Mouse (Mus musculus) embryo, embryonic 11 days (tissue): ENCODE results near the gene Chst4.

ENCODE experiments used
- DNase-seq: peaks from one replicate; pipeline ENCODE4 v3.0.0-alpha.2; 2015

The Chst4 gene

DNA sequence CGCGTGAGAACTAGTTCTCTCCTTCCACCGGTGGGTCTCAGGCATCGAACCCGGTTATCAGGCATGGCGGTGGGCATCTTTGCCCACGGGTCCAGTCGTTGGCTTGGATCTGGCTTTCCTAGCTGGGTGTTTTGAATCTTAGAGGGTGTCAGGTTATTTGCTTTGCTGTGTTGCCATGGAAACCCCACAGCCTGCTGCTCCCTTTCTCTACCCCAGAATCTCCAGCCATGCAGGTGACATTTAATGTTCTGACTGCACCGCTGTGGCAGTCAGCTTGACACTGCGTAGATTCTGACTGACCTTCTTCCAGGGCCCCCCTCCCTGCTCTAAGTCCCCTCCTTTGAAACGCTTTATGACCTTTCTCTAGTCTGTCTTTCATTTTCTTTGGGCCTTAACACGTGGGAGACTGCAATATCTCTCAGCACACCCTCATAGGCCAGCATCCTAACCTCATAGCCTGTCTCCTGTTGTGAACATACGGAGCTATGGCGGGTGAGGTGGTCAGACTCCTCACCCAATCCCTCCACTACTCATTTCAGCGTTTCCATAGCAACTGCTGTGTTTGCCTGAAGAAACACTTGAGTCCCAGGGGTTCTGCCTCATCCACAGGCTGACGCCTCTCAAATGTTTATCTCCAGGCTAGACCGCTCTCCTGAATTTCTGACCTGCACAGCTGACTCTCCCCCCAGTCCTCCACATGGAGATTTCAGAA, 33.1 kb downstream of the Chst4 start:
- peak; percentile 19 for DNase-seq

DNA sequence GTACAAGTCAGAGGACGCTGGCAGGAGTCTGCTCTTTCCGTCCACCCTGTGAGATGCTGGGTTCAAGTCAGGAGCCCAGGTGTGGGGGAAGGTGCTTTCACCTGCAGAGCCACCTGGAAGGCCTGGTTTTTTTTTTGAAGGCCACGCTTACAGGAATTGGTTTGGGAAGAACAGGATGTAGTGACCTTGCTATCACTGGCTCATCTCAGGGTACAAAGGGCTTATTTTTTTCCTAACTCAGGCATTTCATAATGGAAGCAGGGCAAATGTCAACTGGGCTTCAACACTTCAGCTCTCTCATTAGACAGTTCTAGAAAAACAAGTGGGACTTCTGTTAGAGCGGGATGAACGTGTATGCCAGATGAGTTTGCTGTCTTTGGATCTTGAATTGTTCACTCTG, 35.2 kb downstream of the Chst4 start:
- no peak for DNase-seq

DNA sequence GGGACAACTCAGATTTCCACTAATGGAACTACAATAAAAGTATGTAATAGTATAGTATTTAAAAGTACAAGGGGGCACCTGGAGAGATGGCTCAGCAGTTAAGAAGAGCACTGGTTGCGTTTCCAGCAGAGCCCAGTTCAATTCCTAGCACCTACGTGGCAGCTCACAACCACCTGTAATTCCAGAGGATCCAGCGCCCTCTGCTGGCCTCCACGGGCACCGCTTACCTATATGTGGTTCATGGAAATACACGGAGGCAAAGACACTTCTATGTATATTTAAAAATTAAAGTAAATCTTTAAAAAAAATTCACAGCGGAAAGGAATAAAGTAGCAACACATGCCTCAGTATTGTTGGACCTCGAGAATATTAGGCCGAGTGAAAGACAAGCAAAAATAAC, 36.6 kb downstream of the Chst4 start:
- DNase-seq = peak; percentile 43

DNA sequence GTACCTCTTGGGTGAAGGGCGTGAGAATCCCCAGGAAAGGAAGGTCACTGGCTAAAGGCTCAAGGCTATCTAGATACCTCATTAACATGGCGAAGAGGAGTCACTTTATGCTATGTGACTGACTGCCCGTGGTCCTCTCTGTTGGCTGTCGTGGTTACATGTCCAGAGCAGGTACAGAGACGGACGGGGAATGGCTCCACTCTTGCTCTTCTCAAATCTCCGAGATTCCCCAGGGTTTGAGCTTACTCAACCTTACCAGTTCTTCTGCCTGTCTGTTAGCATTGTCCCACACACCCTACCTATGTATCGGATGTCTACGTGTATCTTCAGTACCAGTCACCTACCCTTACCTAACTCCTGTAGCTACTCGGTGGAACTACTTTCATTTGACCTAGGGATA, 39.6 kb downstream of the Chst4 start:
- no peak for DNase-seq

DNA sequence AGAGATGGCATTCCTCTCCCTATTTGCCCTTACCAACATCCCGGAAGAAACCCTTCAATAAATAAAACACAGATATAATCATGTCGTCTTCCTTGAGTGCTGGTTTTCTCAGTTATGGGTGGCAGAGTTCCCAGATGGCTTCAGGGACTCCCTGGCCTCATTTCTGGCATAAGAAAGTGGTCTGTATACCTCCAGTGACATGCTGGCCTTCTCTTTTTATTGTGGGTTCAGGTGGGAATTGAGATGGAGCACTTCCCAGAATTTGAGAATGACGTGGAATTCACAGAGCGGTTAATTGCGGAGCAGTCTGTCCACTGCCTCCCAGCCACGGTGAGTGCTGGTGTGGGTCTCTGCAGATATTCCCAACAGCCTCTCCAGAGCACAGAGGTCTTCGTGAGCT, 41.5 kb downstream of the Chst4 start:
- no peak for DNase-seq

DNA sequence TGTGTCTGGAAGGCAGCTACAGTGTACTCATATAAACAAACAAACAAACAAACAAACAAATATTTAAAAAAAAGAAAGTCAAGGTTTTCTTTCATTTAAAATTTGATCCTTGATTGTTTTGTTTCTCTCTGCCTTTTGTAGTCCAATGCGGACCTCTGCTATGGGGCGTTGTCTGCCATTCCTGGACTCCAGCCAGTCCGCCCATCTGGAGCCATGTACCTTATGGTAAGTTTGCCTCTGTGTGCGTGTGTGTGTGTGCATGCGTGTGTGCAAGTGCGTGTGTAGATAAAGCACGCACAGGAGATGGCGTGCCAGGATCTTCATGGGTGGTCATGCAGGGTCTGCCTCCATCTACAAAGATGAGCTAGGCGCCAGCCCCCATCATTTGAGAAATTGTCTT, 42.2 kb downstream of the Chst4 start:
- no peak for DNase-seq

DNA sequence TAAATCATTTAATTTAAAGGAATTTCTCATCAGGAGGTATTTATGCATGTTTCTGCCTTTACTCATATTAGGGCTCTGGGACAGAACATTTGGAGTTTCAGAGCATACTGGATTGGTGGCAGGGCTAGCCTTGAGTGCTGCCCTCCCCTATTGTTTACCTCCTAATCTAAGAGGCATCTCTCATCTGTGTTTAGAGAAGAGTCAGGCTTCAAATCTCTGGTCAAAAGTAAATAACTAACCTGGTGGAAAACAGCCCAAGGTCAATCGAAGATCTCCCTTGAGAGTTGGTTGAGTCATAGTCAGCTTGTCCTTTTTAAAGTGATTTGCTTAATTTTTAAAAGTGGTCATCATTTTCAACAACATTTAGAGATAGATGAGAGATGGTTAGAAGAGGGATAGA, 46.6 kb downstream of the Chst4 start:
- no peak for DNase-seq

DNA sequence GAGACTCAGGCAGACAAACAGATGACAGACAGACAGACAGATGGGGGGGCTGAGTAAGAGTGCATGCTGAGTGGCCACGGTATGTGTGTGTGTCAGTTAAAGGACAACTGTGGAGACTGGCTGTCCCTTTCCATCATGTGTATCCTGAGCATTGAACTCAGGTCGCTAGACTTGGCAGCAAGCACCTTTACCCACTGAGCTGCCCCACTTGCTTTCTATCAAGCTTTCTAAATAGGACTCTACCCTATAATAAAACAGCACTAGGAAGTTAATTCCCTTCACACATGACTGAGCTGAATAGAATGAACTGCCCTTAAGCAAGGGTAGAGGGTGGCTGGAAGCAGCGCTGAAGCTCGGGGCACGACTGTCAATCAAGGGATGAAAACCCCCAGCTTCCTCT, 47.4 kb downstream of the Chst4 start:
- no peak for DNase-seq

DNA sequence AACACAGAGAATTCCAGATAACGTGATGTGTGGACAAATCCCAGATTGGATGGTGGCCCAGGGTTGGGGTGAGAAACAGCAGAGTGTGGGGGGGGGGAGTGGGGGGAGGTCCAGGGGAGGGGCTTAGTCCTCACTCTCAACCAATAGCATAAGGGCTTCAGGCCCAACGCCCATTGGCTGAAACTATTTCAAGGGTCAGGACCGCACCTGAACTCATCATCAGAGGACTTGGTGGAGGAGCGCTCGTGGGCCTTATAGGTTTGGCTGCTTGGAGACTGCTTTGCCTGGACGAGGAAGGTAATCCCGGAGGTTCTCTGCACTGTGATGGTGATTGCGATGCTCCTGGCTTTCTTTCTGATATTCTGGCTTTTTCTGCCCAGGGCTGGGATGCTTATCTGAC, 49.3 kb downstream of the Chst4 start, which contains the start of gene Tat:
Tat (plus strand) TSS at position 214 of the 400 bp plus-strand sequence.
- no peak for DNase-seq

DNA sequence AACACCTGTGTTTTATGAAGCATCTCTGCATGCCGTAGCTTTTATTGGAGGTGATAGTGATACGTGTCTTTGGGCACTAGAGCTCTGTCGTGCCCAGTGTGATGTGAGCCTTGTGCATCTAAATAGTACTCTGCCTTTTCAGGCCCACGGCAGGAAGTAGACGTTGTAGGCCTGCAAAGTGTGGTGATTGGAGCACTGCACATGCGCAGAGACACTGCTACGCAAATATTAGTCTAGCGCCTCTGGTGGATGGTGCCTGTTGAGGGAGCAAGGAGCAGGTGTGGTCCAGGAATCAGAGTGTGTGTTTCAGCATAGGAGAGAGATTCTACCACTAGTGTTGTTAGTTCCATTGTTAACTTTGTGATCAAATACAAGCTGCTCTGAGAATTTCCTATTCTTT, 50.4 kb downstream of the Chst4 start:
- DNase-seq = no peak

DNA sequence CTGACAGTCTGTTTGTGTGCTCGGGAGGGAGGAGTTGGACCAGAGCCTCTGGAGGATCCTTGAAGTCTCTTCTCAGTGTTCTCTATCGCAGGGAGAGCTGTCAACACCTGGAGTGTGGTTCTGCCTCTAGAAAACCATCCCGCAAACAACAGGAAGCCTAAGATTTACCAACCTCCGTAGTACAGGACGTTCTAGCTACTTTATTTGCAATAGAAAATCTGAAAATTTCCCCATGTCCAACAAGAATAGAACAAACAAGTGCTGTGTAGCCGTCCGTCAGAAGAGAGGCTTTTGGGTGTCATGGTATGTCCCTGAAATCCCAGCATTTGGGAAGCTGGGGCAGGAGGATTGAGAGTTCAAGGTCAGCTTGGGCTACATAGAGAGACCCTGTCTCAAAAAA, 51.8 kb downstream of the Chst4 start:
- DNase-seq = no peak

DNA sequence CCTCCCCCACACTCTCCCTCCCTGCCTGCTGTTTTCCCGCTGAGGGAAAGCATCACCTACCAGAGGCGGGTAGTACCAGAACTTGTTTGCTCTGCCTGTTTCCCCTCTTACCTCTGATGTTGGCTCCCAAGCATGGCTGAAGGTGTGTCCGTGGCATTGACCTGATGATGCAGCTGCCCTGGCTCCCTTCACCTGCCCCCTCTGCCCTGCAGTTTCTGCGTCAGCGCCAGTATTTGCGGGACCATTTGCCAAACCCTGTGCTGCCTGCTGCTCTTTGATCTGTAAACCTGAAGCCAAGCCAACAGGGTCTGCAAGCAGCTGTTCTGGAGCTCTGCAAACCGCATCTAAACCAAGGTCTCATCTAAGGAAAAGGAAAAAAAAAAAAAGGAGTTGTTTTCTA, 53.2 kb downstream of the Chst4 start:
- DNase-seq = no peak

DNA sequence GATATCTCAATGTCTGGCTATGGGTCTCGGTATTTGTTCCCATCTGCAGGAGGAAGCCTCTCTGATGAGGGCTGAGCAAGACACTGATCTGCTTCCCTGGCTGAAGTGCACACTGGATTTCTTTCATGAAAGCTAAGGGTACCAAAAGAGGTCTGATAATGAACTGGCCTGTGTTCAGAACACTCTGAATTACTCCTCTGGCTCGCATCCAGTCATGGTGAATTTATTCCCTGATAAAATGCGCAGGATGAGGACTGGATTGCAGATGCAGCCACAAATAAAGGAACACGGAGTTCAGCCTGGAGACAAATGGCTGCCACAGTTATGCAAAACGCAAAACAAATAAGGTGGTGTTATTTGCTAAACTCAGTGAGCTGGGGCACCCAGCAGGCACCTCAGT, 55.6 kb downstream of the Chst4 start:
- no peak for DNase-seq

DNA sequence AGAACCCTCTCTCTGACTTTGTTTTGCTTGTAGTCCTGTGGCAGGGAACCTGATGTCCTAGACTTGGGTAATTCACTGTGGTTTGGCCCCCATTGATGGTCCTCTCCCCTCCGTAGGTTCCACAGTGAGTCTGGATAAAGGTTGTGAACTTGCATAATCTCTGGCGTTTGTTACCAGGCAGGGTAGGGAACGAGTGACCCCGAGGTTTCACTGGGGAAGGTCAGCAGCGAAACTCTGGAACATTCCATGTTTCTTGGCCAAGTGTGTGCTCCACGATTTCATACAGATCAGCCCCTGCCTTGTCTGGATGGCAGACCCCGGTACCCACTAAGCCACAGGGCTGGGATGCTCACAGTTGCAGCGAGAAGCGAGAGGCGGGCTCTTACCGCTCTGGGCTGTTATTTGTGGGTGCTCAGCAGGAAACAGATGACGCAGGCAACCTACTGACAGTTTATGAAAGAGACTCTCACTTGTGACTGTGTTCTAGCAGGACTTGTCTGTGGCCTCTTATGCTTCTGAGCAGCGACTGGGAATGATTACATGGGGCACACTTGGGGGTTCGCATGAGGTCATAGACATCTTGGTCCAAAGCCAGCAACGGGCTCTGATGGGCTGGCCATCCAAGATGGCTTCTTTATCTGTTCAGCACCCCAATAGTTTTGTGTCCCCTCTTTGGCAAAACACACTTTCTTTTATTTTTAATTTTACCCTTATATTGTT, 57.0 kb downstream of the Chst4 start:
- no peak for DNase-seq

DNA sequence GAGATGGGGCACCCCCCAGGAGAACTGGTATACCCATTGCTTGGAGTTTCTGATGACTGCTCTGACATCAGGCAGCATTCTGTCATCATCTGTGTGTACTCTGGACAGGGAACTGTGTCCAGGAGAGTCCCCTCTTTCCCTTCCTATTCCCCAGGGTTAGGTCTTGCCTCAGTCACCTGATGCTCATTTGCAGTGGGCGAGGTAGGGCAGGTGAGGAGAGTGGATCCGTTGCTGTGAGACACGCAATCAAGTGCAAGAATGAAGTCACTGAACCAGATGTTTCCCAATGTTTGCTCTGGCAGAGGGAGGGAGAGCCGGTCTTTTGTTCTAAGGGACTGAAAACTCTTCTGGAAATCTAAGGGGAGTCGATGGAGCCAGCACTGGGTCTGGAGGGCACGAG, 60.2 kb downstream of the Chst4 start:
- no peak for DNase-seq
